Mouse (Mus musculus) layer of hippocampus, adult 2 months (tissue): Measurements from ENCODE around the gene Selenow. TPM values are rescaled to one million over a fixed set of nuclear protein-coding genes. Genes with fewer than 3 reads are reported as not detected.

Source experiments
- DNase-seq, 2 experiments: peaks; one replicate each; pipeline ENCODE4 v3.0.0; 2022; ENCODE audit warnings: low spot score in 2 of 2
- H3K27ac ChIP-seq: fragments of 200-600 bp; 2 replicates; pipeline ENCODE4 v1.8.1; 2022
- H3K4me3 ChIP-seq: fragments of 200-600 bp; 2 replicates; pipeline ENCODE4 v1.8.1; 2022; ENCODE audit warnings: mild to moderate bottlenecking
- CTCF ChIP-seq: fragments of 200-600 bp; conservative IDR thresholded peaks from 2 replicates; pipeline ENCODE4 v1.8.1; 2022; ENCODE audit warnings: antibody characterized with exemption, mild to moderate bottlenecking, moderate library complexity
- long read RNA-seq, 2 experiments: library from polyadenylated mRNA; stranded (forward); transcript quantifications; one replicate each; pipeline ENCODE4 v2.0.0; 2021; ENCODE audit warnings: borderline mapping rate in 2 of 2
- total RNA-seq, 2 experiments: library from RNA; stranded (reverse); gene quantifications; 2 replicates each; pipeline ENCODE4 v1.2.3; 2021

Gene Selenow
- total RNA-seq: 1,000 to 10,000 TPM; 1,462 to 1,494 TPM
- long read RNA-seq, experiment 1, transcript Selenow-201 (6 exons, 736 nt): major isoform, 1,171 of 1,243 reads
- long read RNA-seq, experiment 1, partial matches to known transcripts: 43 of 1,243 reads
- long read RNA-seq, experiment 1, other reads (novel, unspliced or antisense): 29 of 1,243 reads
- long read RNA-seq, experiment 2, transcript Selenow-201 (6 exons, 736 nt): major isoform, 1,505 of 1,583 reads
- long read RNA-seq, experiment 2, partial matches to known transcripts: 35 of 1,583 reads
- long read RNA-seq, experiment 2, other reads (novel, unspliced or antisense): 43 of 1,583 reads

GRCm38 (mm10) chr7:15922220-15922773 is at the start of gene Selenow:
Gene Selenow (minus strand): TSS chr7:15922402.
- H3K4me3 ChIP-seq: peak within 1 kb of the TSS; percentile 95
- peak; percentile 92 to 93 for DNase-seq
- H3K27ac ChIP-seq: peak within 1 kb of the TSS; percentile 100
- TF ChIP-seq CTCF: no peak

GRCm38 (mm10) chr7:15969674-15970073 is 47.5 kb upstream of the Selenow start:
- TF ChIP-seq CTCF: peak; percentile 62
- no peak for DNase-seq
- Histone ChIP-seq H3K4me3 (no peak overlapping the region), H3K27ac (no peak overlapping the region)

GRCm38 (mm10) chr7:15968322-15968721 is 46.1 kb upstream of the Selenow start:
- no peak for DNase-seq
- Histone ChIP-seq H3K27ac (no peak overlapping the region), H3K4me3 (no peak overlapping the region)
- no peak for TF ChIP-seq CTCF

- DNase-seq: peak; percentile 53 to 67
- Histone ChIP-seq H3K4me3 (peak within 1 kb of the TSS; percentile 57), H3K27ac (peak within 1 kb of the TSS; percentile 75; the same call in 1 of the 2 replicates)
- peak; percentile 91 for TF ChIP-seq CTCF
Observed at GRCm38 (mm10) chr7:15967312-15967711, 45.1 kb upstream of the Selenow start, which contains the start of gene Ehd2. Gene Ehd2 (minus strand): TSS chr7:15967567.

GRCm38 (mm10) chr7:15966489-15966888 is 44.3 kb upstream of the Selenow start:
- H3K4me3 ChIP-seq: peak overlapping the region; percentile 57; the same call in 1 of the 2 replicates
- no peak overlapping the region for H3K27ac ChIP-seq
- DNase-seq: no peak
- TF ChIP-seq CTCF: no peak

GRCm38 (mm10) chr7:15963798-15964652 is 41.8 kb upstream of the Selenow start:
- H3K27ac ChIP-seq: no peak overlapping the region; the same call in 1 of the 2 replicates

GRCm38 (mm10) chr7:15962311-15963288 is 40.4 kb upstream of the Selenow start:
- TF ChIP-seq CTCF: no peak
- Histone ChIP-seq H3K4me3 (no peak overlapping the region), H3K27ac (peak overlapping the region; percentile 15; the same call in 1 of the 2 replicates)
- DNase-seq: peak; percentile 41 to 50

More at GRCm38 (mm10) chr7:15963798-15964652, 41.8 kb upstream of the Selenow start:
- TF ChIP-seq CTCF: no peak
- no peak overlapping the region for H3K4me3 ChIP-seq
- DNase-seq: no peak

GRCm38 (mm10) chr7:15961798-15962197 is 39.6 kb upstream of the Selenow start:
- H3K4me3 ChIP-seq: no peak overlapping the region
- no peak for DNase-seq
- no peak for TF ChIP-seq CTCF
- H3K27ac ChIP-seq: no peak overlapping the region

GRCm38 (mm10) chr7:15961239-15961638 is 39.0 kb upstream of the Selenow start:
- no peak for TF ChIP-seq CTCF
- Histone ChIP-seq H3K4me3 (no peak overlapping the region), H3K27ac (no peak overlapping the region)
- DNase-seq: no peak

GRCm38 (mm10) chr7:15960691-15961090 is 38.5 kb upstream of the Selenow start:
- Histone ChIP-seq H3K27ac (no peak overlapping the region), H3K4me3 (no peak overlapping the region)
- DNase-seq: no peak
- no peak for TF ChIP-seq CTCF

- no peak for TF ChIP-seq CTCF
- no peak for DNase-seq
- no peak overlapping the region for H3K27ac ChIP-seq
- no peak overlapping the region for H3K4me3 ChIP-seq
Observed at GRCm38 (mm10) chr7:15956143-15956542, 33.9 kb upstream of the Selenow start.

GRCm38 (mm10) chr7:15955509-15955908 is 33.3 kb upstream of the Selenow start:
- no peak overlapping the region for H3K4me3 ChIP-seq
- no peak for DNase-seq
- H3K27ac ChIP-seq: no peak overlapping the region
- TF ChIP-seq CTCF: no peak
